Mouse (Mus musculus) spleen, postnatal 0 days (tissue): Measurements from ENCODE around the gene Aebp2. TPM values are rescaled to one million over a fixed set of nuclear protein-coding genes. Genes with fewer than 3 reads are reported as not detected.

Experiments used
- polyA plus RNA-seq: library from polyadenylated mRNA; unstranded; fragments of >200 nt; fragmentation: Nextera tagmentation; extraction: Ambion mirVana; gene quantifications from 2 replicates; pipeline ENCODE4 v1.2.1, GENCODE M21; 2015

Gene Aebp2
- 7.1 and 7.5 TPM in 2 replicates for polyA plus RNA-seq

GRCm38 (mm10) chr6:140622391-140623225 lies at the start of gene Aebp2:
Gene Aebp2, plus strand, starts transcription at chr6:140622663.

Other genes starting within 250 kb of the Aebp2 start
- gene Plekha5, start 198.6 kb upstream of the Aebp2 start, polyA plus RNA-seq, result 5.1 and 6.8 TPM in 2 replicates
- not detected in 2 replicates for gene Gm11077, start 106.6 kb downstream of the Aebp2 start, polyA plus RNA-seq